Mouse (Mus musculus): ENCODE measurements around the gene Acp1.

DNA sequence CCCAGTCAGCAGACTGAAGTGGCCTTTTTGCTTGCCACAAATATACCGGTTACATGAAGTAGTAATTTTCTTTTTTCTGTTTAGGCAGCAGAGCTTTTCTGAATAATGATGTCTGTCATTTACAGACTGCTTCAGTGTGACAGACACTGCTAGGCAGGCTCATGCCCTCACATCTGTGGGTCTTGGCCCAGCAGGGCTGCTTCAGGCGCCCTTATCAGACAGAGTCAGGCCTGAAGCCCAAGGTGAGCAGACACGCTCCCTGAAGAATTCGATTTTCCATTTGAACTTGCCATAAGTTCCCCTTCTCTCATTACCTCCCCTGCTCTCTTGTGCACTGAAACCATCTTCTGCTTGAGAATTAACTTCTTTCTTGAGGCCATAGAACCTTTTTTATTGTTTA lies 23.4 kb downstream of the Acp1 start:
- TF ChIP-seq POLR2A (IDR thresholded peaks at IDR 0.05; ENCODE audit: borderline replicate concordance, control insufficient read depth, low read depth, low read length) (no peak), CTCF (IDR thresholded peaks at IDR 0.05; ENCODE audit: control insufficient read depth, insufficient read depth, low read length) (no peak)
